Mouse (Mus musculus): ENCODE data around the gene Gm6882. TPM values are rescaled to one million over a fixed set of nuclear protein-coding genes. Genes with fewer than 3 reads are reported as not detected.

Gm6882 gene
- polyA plus RNA-seq (2014; fragmentation: Illumina TruSeq; extraction: RNeasy Lipid Tissue Mini Kit (QIAGEN cat#74804); ENCODE audit: low read depth, low replicate concordance): not detected

GRCm38 (mm10) chr7:21432645-21433044 is at the start of gene Gm6882:
Gene Gm6882 (minus strand): TSS chr7:21432745.

Other genes starting within 250 kb of the Gm6882 start
- not detected for gene Gm5157, start 242.3 kb downstream of the Gm6882 start, polyA plus RNA-seq (2014; fragmentation: Illumina TruSeq; extraction: RNeasy Lipid Tissue Mini Kit (QIAGEN cat#74804); ENCODE audit: low read depth, low replicate concordance)
- not detected for gene Vmn1r124, start 172.1 kb downstream of the Gm6882 start, polyA plus RNA-seq (2014; fragmentation: Illumina TruSeq; extraction: RNeasy Lipid Tissue Mini Kit (QIAGEN cat#74804); ENCODE audit: low read depth, low replicate concordance)
- gene Vmn1r125, start 160.6 kb downstream of the Gm6882 start, polyA plus RNA-seq (2014; fragmentation: Illumina TruSeq; extraction: RNeasy Lipid Tissue Mini Kit (QIAGEN cat#74804); ENCODE audit: low read depth, low replicate concordance): not detected
- gene Vmn1r126, start 131.3 kb downstream of the Gm6882 start, polyA plus RNA-seq (2014; fragmentation: Illumina TruSeq; extraction: RNeasy Lipid Tissue Mini Kit (QIAGEN cat#74804); ENCODE audit: low read depth, low replicate concordance): not detected
- not detected for gene Vmn1r127, start 112.9 kb downstream of the Gm6882 start, polyA plus RNA-seq (2014; fragmentation: Illumina TruSeq; extraction: RNeasy Lipid Tissue Mini Kit (QIAGEN cat#74804); ENCODE audit: low read depth, low replicate concordance)
- gene Vmn1r128, start 83.4 kb downstream of the Gm6882 start, polyA plus RNA-seq (2014; fragmentation: Illumina TruSeq; extraction: RNeasy Lipid Tissue Mini Kit (QIAGEN cat#74804); ENCODE audit: low read depth, low replicate concordance): not detected
- gene Vmn1r129, start 71.5 kb downstream of the Gm6882 start, polyA plus RNA-seq (2014; fragmentation: Illumina TruSeq; extraction: RNeasy Lipid Tissue Mini Kit (QIAGEN cat#74804); ENCODE audit: low read depth, low replicate concordance): not detected
- not detected for gene Vmn1r130, start 79.0 kb upstream of the Gm6882 start, polyA plus RNA-seq (2014; fragmentation: Illumina TruSeq; extraction: RNeasy Lipid Tissue Mini Kit (QIAGEN cat#74804); ENCODE audit: low read depth, low replicate concordance)
- gene Vmn1r131, start 113.3 kb upstream of the Gm6882 start, polyA plus RNA-seq (2014; fragmentation: Illumina TruSeq; extraction: RNeasy Lipid Tissue Mini Kit (QIAGEN cat#74804); ENCODE audit: low read depth, low replicate concordance): not detected
- not detected for gene Vmn1r132, start 181.3 kb upstream of the Gm6882 start, polyA plus RNA-seq (2014; fragmentation: Illumina TruSeq; extraction: RNeasy Lipid Tissue Mini Kit (QIAGEN cat#74804); ENCODE audit: low read depth, low replicate concordance)

All from adrenal gland, adult 10 weeks (tissue).